ENCODE assay signal across 25 mouse cellular contexts in the genomic region with DNA sequence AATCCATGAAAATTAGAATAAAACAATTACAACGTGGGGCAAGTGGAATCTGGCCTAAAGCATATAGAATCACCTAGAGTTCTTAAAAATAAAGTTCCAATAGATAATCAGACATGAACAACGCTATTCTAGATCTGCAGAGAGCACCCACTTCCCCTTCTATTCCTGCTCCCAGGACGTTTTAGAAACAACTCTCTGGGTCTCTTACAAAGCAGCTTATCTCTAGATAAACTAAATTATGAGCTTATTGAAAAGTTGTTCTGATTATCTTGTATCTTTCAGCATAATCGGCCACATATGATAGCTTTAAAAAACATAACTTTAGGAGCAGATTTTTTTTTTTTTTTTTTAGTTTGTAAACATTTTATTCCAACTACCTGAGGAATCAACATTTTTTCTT.
DNase-seq lines count a peak whose midpoint lies in the region; ATAC-seq and TF ChIP-seq lines count a peak whose summit lies in the region.
"Had no signal": no experiment of that assay in that cellular context is flagged by ENCODE, and none has a peak within 500 bp of the region (broad histone marks: within the 10 kb centered on the region; RNA-seq: fewer than 3 reads in every experiment).

No protein-coding gene starts in this region.

- 0 out of 2 replicates have a peak overlapping the region, but pooled peaks have one; percentile 47 for H3K27ac ChIP-seq in heart, embryonic 10.5 days
- peak overlapping the region; percentile 64; the same call in 1 of the 2 replicates for H3K27ac ChIP-seq in liver, embryonic 15.5 days (replicated peaks)
- H3K27ac ChIP-seq: embryonic facial prominence, embryonic 13.5 days; forebrain, embryonic 12.5 days; gastrocnemius, adult 2 months; hindbrain, embryonic 15.5 days had no signal

- no peaks in the 10 kb centered on the region for H3K27me3 ChIP-seq in heart, embryonic 10.5 days (ENCODE audit: insufficient read depth, poor library complexity, severe bottlenecking)
- H3K27me3 ChIP-seq in G1E (ENCODE audit: insufficient read depth, low read length): no peaks in the 10 kb centered on the region
- H3K27me3 ChIP-seq in liver, embryonic 15.5 days: no peaks in the 10 kb centered on the region
- H3K27me3 ChIP-seq: embryonic facial prominence, embryonic 13.5 days; forebrain, embryonic 12.5 days; heart, embryonic 13.5 days; hindbrain, embryonic 15.5 days had no signal

- DNase-seq in heart, embryonic 10.5 days (ENCODE audit: low spot score): no peak
- no peak for DNase-seq in heart, adult 18-20 months
- peak; percentile 5 for DNase-seq in G1E (ENCODE audit: low spot score)
- peak; percentile 16 for DNase-seq in c-Kit-positive CD71-positive TER-119-negative erythroid progenitor cells, embryonic 14.5 days (ENCODE audit: low read depth)
- DNase-seq in kidney, postnatal 36 days: no peak
- no peak for DNase-seq in gastrocnemius, adult 18-20 months (ENCODE audit: low spot score)
- DNase-seq in cerebellum, adult 11-12 months: no peak
- DNase-seq: adrenal gland, adult 8-10 months; adrenal gland, postnatal 25 days; cerebellum, adult 2 months; cerebellum, adult 9-11 months; cerebellum, postnatal 25 days; gastrocnemius, adult 2 months; gastrocnemius, postnatal 14 days; heart, adult 11 months; heart, postnatal 14 days; heart, postnatal 4 days had no signal

- TF ChIP-seq CTCF in G1E (IDR thresholded peaks at IDR 0.05; ENCODE audit: low read depth, low read length): no peak

- H3K9ac ChIP-seq in liver, embryonic 15.5 days: no peak overlapping the region
- H3K9ac ChIP-seq: embryonic facial prominence, embryonic 13.5 days; forebrain, embryonic 12.5 days; heart, embryonic 13.5 days; hindbrain, embryonic 15.5 days had no signal

- peak; percentile 32; the same call in 1 of the 2 replicates for ATAC-seq in G1E (ENCODE audit: extremely low read depth, insufficient number of reproducible peaks, low FRiP score, poor library complexity, severe bottlenecking)
- 0 out of 2 replicates have a peak, but pooled peaks have one; percentile 26 for ATAC-seq in liver, embryonic 15.5 days (ENCODE audit: insufficient read depth)
- ATAC-seq: activated CD4-positive, CD25-positive, alpha-beta regulatory T cell, adult 4 months; forebrain, embryonic 16.5 days had no signal

- WGBS in heart, embryonic 10.5 days: 24% methylated on average over 4 of the region's 4 CpGs
- WGBS in liver, embryonic 15.5 days (ENCODE audit: insufficient replicate concordance): 8% methylated on average over 4 of the region's 4 CpGs

- peaks cover 41% of the 10 kb centered on the region for H3K4me1 ChIP-seq in heart, embryonic 10.5 days
- peaks cover 66% of the 10 kb centered on the region for H3K4me1 ChIP-seq in G1E (ENCODE audit: insufficient read depth, low read depth, low read length)
- H3K4me1 ChIP-seq in liver, embryonic 15.5 days (replicated peaks): peaks cover 39% of the 10 kb centered on the region
- H3K4me1 ChIP-seq: embryonic facial prominence, embryonic 13.5 days; forebrain, embryonic 12.5 days; hindbrain, embryonic 15.5 days had no signal

- no peaks in the 10 kb centered on the region for H3K36me3 ChIP-seq in heart, embryonic 10.5 days
- H3K36me3 ChIP-seq in G1E (replicated peaks): no peaks in the 10 kb centered on the region
- no peaks in the 10 kb centered on the region for H3K36me3 ChIP-seq in liver, embryonic 15.5 days (replicated peaks)
- H3K36me3 ChIP-seq: embryonic facial prominence, embryonic 10.5 days; embryonic facial prominence, embryonic 13.5 days; forebrain, embryonic 12.5 days; heart, embryonic 13.5 days; hindbrain, embryonic 15.5 days had no signal

- peak overlapping the region; percentile 58; the same call in 1 of the 2 replicates for H3K4me2 ChIP-seq in liver, embryonic 15.5 days
- H3K4me2 ChIP-seq: embryonic facial prominence, embryonic 13.5 days; forebrain, embryonic 12.5 days; hindbrain, embryonic 15.5 days had no signal

- H3K9me3 ChIP-seq in heart, embryonic 10.5 days: no peaks in the 10 kb centered on the region
- no peaks in the 10 kb centered on the region for H3K9me3 ChIP-seq in G1E (replicated peaks)
- no peaks in the 10 kb centered on the region for H3K9me3 ChIP-seq in liver, embryonic 15.5 days (replicated peaks)
- H3K9me3 ChIP-seq: embryonic facial prominence, embryonic 10.5 days; embryonic facial prominence, embryonic 13.5 days; forebrain, embryonic 12.5 days; heart, embryonic 13.5 days; hindbrain, embryonic 15.5 days had no signal

- H3K4me3 ChIP-seq in heart, embryonic 10.5 days: no peak overlapping the region
- no peak overlapping the region for H3K4me3 ChIP-seq in G1E (ENCODE audit: low read depth, low read length)
- no peak overlapping the region for H3K4me3 ChIP-seq in liver, embryonic 15.5 days (replicated peaks)
- H3K4me3 ChIP-seq: embryonic facial prominence, embryonic 10.5 days; embryonic facial prominence, embryonic 13.5 days; forebrain, embryonic 12.5 days; gastrocnemius, adult 2 months; heart, embryonic 13.5 days; hindbrain, embryonic 15.5 days had no signal

Comparison
In these comparisons a context has a peak if more than half of its experiments do, and no peak if none do; other contexts are left out.
1. DNase-seq: peak in G1E (single experiment) and c-Kit-positive CD71-positive TER-119-negative erythroid progenitor cells, embryonic 14.5 days (single experiment); none in heart, embryonic 10.5 days (single experiment), heart, adult 18-20 months (0 of 2), kidney, postnatal 36 days (0 of 2), gastrocnemius, adult 18-20 months (single experiment) and cerebellum, adult 11-12 months (single experiment).